Mouse (Mus musculus) lung, postnatal 14 days (tissue): ENCODE results near the gene Pigg.
A peak's percentile ranks its signal among the peaks of the same experiment; 100 is the strongest.

Source experiments
- DNase-seq: peaks from one replicate; pipeline ENCODE4 v3.0.0; 2021

The Pigg gene

DNA sequence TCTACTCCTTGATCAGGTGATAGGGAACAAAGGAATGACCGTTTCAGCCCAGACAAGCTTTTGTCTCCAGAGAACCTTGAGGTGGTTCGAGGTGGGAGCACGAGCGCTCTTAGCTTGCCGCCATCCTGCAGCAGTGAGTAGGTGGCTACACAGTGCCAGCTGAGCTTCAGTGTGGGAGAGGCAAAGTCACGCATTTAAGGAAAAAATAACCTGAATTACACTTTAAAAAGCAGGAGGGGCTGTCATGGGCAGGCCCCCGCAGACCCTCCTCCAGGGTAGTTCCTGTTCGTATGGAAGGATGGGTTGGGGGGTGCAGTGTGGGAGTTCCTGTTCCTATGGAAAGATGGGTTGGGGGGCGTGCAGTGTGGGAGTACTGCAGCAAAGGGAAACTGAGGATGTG, 47.1 kb downstream of the Pigg start:
- no peak for DNase-seq

DNA sequence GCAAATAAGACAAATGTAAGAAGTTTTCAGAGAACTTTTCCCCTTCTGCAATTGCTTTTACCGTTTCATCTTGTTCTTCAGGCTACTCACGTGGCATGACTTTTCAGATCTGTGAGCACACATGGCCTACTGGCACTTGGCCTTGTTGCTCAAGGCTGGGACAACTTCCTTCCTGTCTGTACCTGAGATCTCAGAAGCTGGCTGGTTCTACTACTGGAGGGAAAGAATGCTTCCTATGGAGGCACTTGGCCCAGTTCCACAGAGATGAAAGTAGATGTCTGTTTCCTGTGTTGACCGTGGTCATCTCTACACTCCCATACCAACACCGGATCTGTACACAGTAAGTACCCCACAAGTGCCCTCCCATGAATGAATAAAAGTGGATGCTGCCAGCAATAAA, 47.8 kb downstream of the Pigg start:
- no peak for DNase-seq

DNA sequence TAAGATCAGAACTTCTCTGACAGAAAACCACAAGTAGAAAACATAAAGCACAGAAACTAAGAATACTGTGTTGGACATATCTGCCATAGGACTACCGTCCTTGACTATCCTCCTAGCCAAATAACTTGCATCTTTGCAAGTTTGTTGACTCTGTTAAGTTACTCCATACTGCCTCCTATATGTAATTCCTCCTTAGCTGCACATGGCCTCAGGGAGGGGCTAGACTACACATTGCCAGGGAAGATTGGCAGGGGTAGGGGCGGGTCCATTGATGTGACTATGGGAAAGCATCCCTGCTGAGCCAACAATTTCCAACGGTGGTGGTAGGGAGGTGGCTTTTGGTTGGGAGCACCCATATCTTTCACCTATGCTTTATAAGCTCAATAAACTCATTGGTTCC, 49.9 kb downstream of the Pigg start:
- DNase-seq = no peak

DNA sequence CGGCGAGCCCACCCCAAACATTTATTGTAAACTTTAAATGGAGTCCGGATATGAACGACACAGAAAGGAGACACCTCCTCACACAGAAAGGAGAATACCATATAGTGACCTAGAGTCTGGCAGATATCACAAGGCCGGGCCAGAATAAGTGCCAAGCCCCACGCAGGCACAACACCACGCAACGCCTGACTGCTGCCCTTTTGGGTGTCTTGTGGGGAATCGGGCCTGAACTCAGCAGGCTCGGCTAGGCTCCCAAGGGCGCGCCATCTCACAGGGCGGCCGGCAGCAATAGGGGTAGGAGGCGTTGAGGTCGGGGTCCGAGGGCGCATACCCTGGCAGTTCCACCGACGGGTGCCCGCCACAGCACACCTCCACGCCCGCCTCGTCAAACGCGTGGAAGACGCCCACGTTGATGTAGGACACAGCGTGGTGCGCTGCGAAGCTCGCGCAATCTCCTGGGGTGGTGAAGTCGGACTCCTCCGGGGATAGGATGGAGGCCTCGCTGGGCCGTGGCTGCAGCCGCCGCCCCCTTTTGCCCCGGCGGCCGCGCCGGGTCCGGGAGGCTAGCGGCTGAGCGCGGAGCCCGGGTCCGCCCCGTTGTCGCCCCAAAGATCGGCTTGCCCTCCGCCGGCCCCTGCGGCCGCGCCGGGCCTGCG, 54.0 kb downstream of the Pigg start:
- DNase-seq = no peak

DNA sequence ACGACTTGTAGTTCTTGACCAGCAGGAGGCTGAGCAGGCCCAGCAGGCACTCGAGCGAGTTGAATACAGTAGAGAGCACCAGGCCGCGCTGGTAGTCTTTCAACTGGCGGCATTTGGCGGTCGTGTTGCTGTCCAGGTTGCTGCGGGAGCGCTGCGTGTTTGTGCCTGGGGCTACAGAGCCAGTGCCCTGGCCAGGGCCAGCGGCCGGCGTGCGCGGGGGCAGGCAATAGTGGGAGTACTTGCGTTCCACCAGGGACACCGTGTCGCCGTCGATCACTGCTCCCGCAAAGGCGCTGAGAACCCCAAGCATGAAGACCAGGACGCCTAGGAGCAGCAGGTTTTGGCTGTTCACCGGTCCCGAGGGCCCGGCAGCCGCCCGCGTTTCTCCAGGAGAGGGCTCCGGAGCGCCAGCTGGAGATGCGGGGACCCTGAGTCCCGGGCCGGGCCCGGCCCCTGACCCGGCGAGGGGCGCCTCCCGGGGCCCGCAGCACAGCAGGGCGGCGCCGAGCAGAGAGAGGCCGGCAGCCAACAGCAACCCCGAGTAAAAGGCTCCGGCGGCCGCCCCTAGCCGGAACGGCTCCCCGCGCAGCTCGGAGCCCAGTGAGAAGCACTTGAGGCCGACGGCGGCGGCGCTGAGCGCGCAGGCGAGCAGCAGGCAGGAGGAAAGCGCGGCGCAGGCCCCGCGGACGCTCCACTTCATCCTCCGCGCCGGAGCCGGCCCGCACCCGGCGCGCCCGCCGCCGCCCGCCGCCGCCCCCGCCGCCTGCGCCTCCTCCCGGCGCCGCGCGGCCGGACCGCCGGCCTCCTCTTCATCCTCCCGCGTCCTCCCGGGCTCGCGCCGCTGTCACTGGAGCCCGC, 54.8 kb downstream of the Pigg start:
- DNase-seq = peak; percentile 19

DNA sequence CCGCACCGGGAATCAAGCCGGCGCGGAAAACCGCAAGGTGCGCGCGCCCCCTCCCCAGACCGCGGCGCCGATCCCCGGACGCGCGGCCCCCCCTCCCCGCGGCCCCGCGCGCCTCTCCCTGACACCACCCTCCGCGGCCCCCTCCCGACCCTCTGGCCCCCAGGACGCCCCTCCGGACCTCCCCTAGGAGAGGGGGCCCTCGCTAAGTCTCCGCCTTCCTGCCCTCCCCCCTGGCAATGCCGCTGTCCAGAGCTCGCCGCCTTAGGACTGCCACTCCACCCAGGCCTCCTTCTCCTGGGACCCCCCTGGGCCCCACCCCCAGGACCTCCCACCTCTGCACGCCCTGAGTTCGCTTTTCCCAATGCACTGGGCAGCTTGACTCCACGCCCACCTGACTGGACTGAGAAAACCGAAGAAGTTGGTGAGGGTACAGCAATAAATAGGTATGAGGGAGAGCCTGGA, 55.5 kb downstream of the Pigg start, which contains the start of gene Gm42517:
Gene Gm42517, minus strand, starts transcription at position 52 of the 462 bp plus-strand sequence.
- no peak for DNase-seq

DNA sequence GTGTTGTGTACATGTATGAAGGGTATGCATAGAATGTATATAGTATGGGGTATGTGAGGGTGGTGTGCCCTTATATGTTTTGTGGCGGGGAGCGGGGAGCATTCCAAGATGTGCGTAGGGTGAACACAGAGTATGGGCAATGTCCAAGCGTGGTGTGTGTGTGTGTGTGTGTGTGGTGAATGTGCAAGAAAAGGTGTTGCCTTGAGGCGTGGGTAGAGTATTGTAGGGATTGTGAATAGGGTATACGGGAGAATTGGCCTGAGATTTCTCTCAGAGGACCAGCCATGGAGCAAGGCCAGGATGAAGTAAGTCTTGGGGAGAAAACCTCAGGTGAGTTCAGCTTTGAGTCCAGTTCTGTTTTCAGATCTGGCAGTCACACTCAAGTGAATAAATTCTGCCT, 56.0 kb downstream of the Pigg start:
- no peak for DNase-seq

DNA sequence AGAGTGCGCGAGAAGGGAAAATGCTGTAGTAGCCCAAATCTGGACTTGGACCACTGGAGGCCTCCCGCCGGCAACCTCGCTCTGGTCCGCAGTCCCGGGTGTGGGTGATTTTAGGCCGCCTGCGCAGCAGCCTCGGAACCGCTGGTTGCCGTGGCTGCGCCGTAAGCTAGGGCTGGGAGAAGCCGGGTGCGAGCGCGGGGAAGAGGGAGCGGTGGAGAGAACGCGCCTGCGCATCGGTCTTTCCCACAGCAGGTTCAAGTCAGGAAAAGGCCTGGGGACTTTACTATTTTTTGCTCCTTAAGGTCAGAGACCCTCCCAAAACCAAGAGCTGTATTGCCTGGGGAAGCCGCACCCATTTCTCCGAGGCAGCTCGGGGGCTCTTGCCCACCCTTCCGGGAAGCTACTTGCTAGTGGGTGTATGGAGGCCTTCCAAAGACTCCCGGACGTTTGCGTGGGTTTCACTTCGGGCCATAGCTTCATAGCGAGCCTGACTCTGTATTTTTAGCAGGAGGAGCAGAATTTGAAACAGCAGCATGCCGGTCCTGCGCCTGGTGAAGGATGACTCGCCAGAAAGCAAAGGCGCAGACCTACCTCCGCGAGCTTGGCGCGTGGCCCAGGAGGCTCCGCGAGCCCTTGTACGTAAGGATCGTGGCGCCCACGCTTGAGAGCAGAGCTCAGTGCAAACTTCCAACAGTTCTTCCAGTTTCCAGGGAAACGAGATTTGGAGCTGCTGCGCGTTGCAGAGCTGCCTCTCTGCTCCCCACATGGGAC, 56.6 kb downstream of the Pigg start:
- DNase-seq = peak; percentile 9

DNA sequence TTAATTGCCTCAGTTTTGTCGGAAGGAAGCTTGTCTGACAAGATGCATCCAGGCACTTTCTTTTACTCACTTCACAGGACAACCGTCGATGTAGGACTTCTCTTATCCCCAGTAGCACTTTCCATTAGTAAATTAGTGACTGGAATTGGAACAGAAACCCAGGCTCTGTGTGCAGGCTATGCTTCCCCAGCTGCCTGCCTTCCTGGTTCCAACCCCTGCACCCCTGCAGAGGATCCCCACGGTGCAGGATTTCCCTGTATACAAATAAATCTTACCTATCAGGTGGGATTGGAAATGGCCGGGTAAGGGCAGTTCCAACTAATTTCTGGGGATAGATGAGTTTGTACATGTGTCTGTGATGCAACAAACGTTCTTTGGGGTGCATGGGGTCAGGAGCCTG, 57.6 kb downstream of the Pigg start:
- DNase-seq = no peak

DNA sequence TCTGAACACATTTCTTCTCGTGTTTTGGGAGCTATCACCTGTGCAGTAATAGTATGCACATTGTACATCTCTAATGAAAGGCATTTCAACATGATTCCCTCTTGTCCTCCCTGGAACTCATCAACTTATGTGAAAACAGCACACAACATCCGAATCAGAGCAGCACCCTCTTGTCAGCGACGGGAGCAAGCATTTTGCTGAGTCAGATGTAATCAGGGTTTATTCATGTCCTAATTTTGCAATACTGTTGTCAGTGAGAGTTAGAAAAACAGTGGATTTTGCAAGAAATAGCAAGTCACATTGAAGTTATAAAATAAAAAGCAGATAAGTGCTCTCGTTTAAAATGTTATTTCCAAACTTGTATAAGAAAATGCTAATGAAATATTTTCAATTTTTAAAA, 61.7 kb downstream of the Pigg start:
- no peak for DNase-seq

DNA sequence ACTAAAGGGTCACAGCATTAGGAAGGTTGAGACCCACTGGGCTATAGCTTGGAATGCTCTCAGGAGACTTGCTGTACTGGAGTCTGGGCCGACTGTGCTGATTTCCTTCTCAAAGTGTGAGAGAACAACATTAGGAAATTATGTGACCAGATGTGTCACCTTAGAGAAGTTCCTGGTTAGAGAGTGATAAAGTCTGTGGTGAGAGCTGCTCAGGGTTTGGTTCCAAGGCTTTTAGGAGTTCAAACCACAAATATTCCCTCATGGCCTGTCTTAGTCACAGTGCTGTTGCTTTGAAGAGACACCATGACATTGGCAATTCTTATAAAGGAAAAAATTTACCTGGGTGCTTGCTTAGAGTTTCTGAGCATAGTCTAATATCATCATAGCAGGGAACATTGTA, 63.6 kb downstream of the Pigg start:
- DNase-seq = no peak

DNA sequence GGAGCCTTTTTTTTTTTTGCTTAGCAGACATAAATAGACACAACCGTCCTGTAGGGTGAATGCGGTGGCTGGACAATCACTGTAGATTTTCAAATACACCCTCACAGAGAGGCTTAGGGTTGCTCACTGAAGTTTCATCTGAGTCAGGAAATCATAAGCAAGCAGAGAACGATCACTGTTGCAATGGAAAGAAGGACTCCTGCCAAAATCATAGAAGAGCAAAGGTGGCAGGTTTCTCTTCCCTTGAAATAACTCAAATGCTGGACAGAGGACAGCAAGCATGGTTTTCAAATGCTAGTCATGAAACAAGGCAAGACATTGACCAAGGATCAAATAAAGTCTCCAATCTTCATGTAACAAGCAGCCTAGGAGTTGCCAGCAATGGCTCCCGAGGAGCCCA, 65.9 kb downstream of the Pigg start:
- no peak for DNase-seq

DNA sequence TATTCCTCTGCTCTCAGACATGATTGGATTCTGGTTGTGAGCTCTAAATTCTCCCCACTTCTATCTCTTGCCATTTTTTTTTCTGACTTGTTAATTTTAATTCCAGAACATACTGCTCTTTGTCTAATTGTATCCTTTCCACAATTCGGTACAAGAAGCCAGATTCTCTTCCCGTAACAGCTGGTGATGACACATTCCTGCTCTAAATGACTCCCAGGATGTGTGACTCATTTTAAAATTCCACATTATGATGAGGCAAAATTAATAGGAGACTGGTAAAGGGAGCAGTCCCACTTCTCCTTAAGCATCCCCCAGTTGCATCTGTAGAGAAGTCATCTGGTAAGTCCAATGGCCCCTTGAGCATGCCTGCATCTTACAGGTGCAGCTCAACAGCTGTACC, 73.2 kb downstream of the Pigg start:
- DNase-seq = no peak

DNA sequence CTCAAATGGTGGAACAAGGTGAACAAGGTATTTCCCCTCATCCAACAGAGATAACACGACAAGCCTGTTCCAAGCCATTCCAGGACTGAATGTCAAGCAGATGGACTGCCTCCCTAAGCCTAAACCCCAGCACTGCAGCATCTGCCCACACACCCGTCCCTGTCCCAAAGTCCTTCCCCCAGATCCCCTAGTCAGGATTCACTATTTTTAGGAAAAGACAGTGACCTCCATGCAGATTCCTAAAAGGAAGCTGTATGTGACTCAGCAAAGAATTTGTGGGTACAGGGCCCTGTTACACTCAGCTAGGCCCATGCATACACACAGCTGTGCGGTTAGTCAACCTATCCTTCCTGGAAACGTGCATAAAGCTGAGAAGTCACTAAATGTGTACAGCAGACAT, 74.0 kb downstream of the Pigg start:
- DNase-seq = no peak

DNA sequence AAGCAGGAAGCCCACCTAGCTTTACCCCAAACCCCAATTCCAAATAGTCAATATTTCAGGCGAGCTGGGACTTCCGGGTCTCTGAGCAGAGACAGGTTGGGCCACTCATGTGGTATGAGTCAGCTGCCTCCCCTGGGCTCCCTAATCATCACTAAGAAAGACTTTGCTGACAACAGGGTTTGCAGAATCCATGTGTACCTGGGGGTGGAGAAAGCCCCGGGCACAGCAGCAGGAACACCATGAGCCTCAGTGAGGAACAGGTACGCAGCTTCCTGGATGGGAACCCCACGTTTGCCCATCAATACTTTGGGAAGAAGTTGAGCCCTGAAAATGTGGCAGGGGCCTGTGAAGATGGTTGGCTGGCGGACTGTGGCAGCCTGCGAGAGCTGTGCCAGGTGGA, 75.8 kb downstream of the Pigg start, which contains the start of gene Pde6b:
Gene Pde6b, plus strand, starts transcription at position 191 of the 400 bp plus-strand sequence.
- DNase-seq = no peak

DNA sequence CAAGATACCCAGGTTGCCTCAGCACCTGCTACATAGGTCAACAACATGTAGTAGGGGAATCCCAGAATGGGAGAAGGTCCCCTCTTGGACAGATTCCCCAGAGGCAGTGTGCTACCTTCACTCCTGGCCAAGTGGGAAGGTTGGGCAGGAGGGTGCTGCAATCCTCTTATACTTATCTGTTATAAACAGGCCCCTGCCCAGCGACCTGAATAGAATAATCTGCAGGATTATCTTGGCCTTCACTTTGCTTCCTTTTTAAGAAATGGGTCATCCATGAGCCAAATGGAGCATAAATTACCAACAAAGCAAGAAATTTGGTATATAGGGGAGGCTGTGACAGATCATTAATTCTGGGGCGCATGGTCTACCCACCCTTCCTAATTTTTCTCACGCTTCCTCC, 77.3 kb downstream of the Pigg start:
- DNase-seq = no peak
